Mouse (Mus musculus) adrenal gland, adult 8-10 months (tissue): Measurements from ENCODE around the gene Snap23. TPM values are rescaled to one million over a fixed set of nuclear protein-coding genes. Genes with fewer than 3 reads are reported as not detected.

Experiments used
- DNase-seq: peaks from one replicate; pipeline ENCODE4 v3.0.0; 2022
- total RNA-seq, 4 experiments: library from RNA; stranded (reverse); gene quantifications; 2 replicates each; pipeline ENCODE4 v1.2.4; 2022

Snap23 gene
- total RNA-seq, 4 experiments from 2014 or later: 54.4 to 73.3 (median 64.1) TPM

- no peak for DNase-seq
Measured at GRCm38 (mm10) chr2:120589759-120590158, 22.3 kb downstream of the Snap23 start.

GRCm38 (mm10) chr2:120592227-120592626, 24.8 kb downstream of the Snap23 start:
- DNase-seq: no peak

- no peak for DNase-seq
Measured at GRCm38 (mm10) chr2:120597734-120598133, 30.3 kb downstream of the Snap23 start.

- no peak for DNase-seq
Measured at GRCm38 (mm10) chr2:120599506-120599905, 32.0 kb downstream of the Snap23 start.

GRCm38 (mm10) chr2:120606021-120606690, 38.7 kb downstream of the Snap23 start:
- DNase-seq: no peak

- peak; percentile 85 for DNase-seq
Measured at GRCm38 (mm10) chr2:120608830-120609723, 41.6 kb downstream of the Snap23 start, which contains the start of the genes Haus2 and Lrrc57. Gene Haus2, plus strand, starts transcription at chr2:120609383. Gene Lrrc57, minus strand, starts transcription at chr2:120609520.

- DNase-seq: no peak
Measured at GRCm38 (mm10) chr2:120616279-120617163, 49.0 kb downstream of the Snap23 start.

- DNase-seq: no peak
Measured at GRCm38 (mm10) chr2:120619538-120619937, 52.1 kb downstream of the Snap23 start.

- DNase-seq: no peak
Measured at GRCm38 (mm10) chr2:120622920-120623319, 55.4 kb downstream of the Snap23 start.

GRCm38 (mm10) chr2:120628076-120628865, 60.8 kb downstream of the Snap23 start:
- no peak for DNase-seq

- peak; percentile 99 for DNase-seq
Measured at GRCm38 (mm10) chr2:120628886-120629735, 61.6 kb downstream of the Snap23 start, which contains the start of gene Stard9. Gene Stard9, plus strand, starts transcription at chr2:120629121.

- no peak for DNase-seq
Measured at GRCm38 (mm10) chr2:120630246-120630645, 62.8 kb downstream of the Snap23 start.

- no peak for DNase-seq
Measured at GRCm38 (mm10) chr2:120630655-120631054, 63.2 kb downstream of the Snap23 start.

- no peak for DNase-seq
Measured at GRCm38 (mm10) chr2:120631521-120631920, 64.0 kb downstream of the Snap23 start.

GRCm38 (mm10) chr2:120631957-120632356, 64.5 kb downstream of the Snap23 start:
- DNase-seq: peak; percentile 27

GRCm38 (mm10) chr2:120640835-120641234, 73.4 kb downstream of the Snap23 start:
- no peak for DNase-seq

- no peak for DNase-seq
Measured at GRCm38 (mm10) chr2:120643836-120644235, 76.4 kb downstream of the Snap23 start.

GRCm38 (mm10) chr2:120646777-120647176, 79.3 kb downstream of the Snap23 start:
- DNase-seq: no peak
